Mouse (Mus musculus) lung, postnatal 0 days (tissue): ENCODE measurements around the gene Tmem50b.

Experiments
- CTCF ChIP-seq: IDR thresholded peaks from 2 replicates; pipeline ENCODE4 v1.5.1; 2016; ENCODE audit warnings: antibody characterized with exemption, mild to moderate bottlenecking
- EP300 ChIP-seq: IDR thresholded peaks from 2 replicates; pipeline ENCODE4 v1.6.1; 2016; ENCODE audit warnings: antibody characterized with exemption, mild to moderate bottlenecking, control low read depth

- TF ChIP-seq EP300 (no peak), CTCF (no peak)
Measured at GRCm38 (mm10) chr16:91587730-91588453, 9.7 kb downstream of the Tmem50b start.
